Mouse (Mus musculus) CD4-positive, CD25-positive, alpha-beta regulatory T cell, adult 2 months (primary cell): ENCODE measurements at regions not wholly inside any gene's neighbourhood (a gene's known extent, or its start where the extent isn't known, plus 50 kb on each side); places are given as distances from the start of the nearest gene placed in this dataset.

Source experiments
- DNase-seq: peaks from one replicate; pipeline ENCODE4 v3.0.0-alpha.2; 2012; ENCODE audit warnings: low read depth, low spot score

- DNase-seq = no peak
Measured at GRCm38 (mm10) chr9:87453261-87453660, 197.9 kb upstream of the Cep162 start.

DNA sequence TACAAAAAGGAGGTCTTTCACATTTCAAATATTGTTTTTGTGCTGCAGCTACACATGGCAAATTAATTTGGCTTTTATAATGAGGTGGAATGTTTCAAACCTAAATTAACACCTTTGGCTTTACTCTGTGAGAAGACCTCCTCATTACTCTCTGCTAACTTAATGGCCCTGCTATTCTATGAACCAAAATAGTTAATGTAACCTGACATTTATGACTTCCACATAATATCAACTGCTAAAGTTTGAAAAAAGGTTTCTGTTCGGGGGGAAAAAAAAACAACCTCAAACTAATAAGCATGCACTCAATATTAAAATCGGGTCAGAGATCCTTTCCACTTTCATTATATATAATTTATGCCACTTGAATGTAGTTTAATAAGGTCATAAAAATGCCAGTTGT lies 197.2 kb upstream of the Cep162 start:
- DNase-seq = no peak

- DNase-seq = no peak
Measured at GRCm38 (mm10) chr9:87443467-87444235, 188.3 kb upstream of the Cep162 start.

- no peak for DNase-seq
Measured at GRCm38 (mm10) chr9:87432072-87432471, 176.7 kb upstream of the Cep162 start.

GRCm38 (mm10) chr9:87431523-87431922 lies 176.2 kb upstream of the Cep162 start:
- DNase-seq = no peak

- DNase-seq = peak; percentile 2
Measured at GRCm38 (mm10) chr9:87425201-87425600, 169.9 kb upstream of the Cep162 start.

- no peak for DNase-seq
Measured at GRCm38 (mm10) chr9:87421175-87421574, 165.8 kb upstream of the Cep162 start.

DNA sequence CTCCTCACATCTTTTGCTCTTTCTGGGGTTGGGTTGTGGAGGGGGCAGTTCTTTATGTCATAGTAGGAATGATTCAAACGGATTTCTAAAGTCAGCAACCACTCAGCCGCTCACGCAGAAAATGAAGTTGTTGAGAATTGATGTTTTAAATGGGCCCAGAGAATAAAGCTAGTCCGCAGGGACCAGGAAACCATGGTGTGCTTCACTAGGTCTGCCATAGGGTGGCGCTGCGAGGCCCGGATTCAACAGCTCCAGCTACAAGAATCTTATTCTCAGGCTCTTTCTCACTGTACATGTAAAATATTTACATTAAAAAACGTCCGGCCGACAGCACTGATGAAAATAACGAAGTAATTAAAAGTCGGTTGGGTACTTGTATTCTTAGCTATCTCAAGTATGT lies 164.0 kb upstream of the Cep162 start:
- DNase-seq = no peak

DNA sequence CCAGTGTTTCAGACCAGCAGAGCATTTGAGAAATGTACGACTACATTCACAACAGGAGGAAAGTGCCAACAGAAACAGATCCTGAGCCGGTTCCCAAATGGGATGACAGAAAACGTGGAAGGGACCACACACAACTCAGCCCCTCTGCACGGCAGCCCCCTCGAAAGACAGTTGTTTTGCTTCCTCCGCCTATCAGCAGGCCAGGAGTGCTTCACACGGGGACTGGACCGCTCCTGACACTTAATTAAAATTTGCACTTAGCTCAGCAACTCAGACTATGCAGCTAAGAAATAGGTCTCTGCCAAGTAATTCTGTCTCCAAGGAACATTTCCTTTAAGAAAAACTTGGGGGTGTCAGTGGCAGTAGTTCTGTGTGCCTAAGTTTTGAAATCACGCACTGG lies 157.6 kb upstream of the Cep162 start:
- DNase-seq = no peak

DNA sequence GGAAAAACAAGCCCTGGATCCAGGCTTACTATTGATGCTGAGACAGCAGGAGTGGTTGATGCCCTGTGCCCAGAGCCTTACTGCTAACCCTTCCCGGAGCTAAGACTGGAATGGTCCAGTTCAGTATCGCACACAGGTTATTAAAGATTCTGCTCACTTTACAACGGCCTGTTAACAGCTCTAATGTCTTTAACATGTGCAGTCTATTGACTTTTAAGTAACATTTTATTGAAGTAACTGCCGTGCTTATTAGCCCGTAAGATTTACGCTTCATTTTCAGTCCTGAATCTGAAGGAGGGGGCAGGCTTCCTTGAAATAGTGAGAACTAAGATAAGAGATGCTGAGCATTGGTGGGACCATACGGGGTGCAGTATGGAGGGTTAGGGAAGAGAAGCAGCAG lies 155.7 kb upstream of the Cep162 start:
- DNase-seq = no peak

GRCm38 (mm10) chr9:87409736-87410135 lies 154.4 kb upstream of the Cep162 start:
- no peak for DNase-seq

DNA sequence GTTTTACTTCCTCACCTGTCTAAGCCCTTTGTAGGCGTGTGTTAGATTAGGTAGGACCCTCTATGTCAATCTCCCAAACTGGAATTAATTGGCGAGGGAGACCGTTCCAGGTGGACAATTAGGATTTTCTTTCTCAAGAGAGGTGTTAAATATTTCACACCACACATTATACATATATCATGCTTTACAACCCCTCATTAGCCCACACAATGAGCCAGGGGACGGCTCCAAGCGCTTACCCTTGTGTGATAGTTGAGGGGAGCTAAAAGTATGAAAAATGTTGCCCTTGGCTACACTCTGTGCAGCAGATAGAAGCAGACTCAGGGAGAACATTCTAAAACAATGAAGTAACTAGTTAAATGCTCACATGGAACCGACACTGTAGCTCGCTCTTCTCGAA lies 153.5 kb upstream of the Cep162 start:
- DNase-seq = no peak

- DNase-seq = no peak
Measured at GRCm38 (mm10) chr9:87406476-87406875, 151.1 kb upstream of the Cep162 start.

DNA sequence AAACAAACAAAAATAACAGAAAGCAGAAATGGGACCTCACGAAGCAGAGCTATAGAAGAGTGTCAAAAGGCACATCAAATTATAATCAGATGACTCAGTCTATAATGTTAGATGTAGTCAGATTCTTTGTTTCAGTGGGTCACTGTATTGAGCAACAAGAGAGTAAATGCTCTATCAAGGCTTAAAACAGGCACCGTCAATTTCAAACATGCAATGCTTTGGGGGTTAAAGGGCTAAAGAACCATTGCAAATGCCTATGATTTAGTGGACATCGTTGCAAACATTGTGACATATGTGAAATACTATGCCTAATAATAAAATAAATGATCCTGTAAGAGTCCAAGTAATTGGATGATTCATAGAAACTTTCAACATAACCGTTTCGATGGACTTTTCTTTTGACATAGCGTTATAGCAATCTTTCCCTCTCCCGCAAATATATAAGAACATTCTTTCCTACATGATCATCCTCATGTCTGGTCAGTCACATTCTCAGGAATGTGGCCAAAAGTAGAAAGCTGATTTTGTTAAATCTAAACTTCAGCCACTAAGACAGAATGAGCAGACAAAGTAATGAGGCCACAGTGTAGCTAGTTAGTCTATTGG lies 149.9 kb upstream of the Cep162 start:
- no peak for DNase-seq

DNA sequence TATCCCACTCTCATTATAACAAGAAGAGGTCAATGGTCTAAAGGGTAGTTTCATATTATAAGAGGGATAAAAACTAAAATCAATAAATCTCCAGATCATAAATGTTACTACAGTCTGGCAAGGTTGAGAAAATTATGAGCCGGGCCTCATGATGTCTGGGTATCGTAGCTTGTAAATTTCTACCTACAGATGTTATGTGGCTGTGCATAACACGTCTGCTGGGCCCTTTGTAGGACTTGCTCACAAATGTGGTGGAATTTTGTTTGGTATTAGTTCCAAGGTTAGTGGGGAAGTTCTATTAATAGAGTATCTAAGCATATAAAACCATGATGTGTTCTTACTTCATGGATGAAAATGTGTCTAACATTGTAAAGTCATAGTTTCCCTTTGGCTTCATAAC lies 146.7 kb upstream of the Cep162 start:
- no peak for DNase-seq

DNA sequence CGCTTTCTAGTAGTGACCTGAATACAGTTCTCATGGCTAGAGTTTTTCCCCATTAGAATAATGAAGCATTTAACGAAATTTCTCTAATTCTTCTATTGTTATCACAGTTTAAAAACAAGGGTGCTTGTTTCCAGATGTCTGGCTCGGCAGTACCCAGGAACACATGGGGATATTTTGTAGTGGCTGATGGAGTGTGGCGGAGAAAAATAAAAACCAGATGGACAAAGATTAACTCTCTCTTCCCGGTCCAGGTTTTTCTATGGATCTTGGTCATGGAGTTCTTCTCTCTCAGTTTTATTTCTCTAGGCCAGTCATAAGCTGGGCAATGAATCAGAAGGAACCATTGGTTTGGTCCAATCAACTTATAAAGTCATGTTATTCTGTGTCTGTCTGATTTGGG lies 132.2 kb upstream of the Cep162 start:
- no peak for DNase-seq

DNA sequence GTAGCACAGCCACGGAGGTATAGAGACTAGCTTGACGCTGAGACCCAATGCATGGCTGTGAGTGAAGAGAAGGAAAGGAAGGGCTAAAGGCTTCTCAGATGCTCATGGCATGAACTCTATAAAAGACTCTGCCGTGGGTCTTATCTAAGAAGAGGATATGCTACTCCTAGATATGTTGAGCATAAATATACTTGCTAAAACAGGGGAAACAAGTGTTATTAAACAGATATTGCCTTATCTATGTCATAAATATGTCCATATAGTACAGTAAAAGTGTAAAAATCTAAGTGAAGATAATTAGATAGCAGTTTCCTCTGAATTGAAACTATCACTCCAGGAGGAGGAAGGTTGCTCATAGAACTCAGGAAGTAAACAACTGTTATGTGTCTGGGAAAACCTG lies 128.2 kb upstream of the Cep162 start:
- DNase-seq = no peak

- DNase-seq = no peak
Measured at GRCm38 (mm10) chr9:87377921-87378320, 122.6 kb upstream of the Cep162 start.

DNA sequence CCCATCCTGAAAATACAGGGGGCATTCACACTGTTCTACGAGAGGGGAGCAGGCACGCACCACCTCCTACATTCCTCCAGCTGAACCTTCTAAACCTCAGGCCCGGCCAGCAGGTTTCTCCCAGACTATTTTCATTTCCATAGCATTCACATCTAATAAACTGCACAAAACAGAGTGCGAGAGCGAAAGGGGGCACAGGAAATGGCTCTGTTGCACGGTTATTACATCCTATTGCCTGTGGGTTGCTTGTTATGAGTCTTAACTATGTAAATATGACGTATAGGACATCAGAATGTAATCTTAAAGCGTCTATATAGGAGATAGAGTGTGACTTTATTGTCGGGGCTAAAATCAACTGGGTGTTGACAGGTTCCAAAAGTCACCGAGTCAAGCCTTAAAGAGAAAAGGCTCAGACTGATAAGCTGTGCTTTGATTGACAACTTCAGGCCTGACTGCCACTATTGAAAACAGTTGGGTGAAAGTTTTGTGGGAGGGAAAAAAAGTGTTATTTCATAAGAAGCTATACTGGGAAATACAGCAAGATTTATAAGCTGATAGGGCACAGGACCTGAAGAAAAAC lies 121.5 kb upstream of the Cep162 start:
- DNase-seq = no peak

DNA sequence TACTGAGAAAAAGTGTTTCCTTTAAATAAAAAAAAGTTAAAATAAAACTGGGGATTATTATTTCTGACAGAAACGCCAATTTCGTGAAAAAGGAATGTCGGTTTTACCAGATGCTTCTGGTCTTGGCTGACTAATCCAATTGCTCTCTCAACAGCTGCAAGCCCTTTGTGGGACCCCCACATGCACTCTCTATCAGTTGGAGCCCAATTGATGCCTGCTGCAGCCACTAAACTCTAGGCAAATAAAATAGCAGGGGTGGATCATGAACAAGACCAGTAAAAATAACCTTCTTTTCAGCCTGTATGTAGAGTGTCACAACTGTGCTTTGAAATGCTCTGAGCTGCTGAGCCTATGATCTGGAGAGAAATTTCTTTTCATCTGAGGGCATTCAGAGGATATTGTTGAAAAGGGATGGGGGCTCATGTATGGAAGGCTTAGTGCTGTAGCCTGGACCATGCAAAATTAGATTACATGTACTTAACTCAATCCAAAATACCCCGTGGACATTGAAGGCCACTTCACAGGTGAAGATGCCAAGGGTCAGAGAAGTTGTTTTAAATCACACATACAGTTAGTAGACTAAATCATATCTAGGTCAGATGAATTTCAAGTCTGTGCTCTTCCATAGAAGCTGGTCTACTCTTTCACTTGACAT lies 117.0 kb upstream of the Cep162 start:
- no peak for DNase-seq

- DNase-seq = no peak
Measured at GRCm38 (mm10) chr9:87369059-87369458, 113.7 kb upstream of the Cep162 start.

GRCm38 (mm10) chr9:87347008-87347407 lies 91.7 kb upstream of the Cep162 start:
- DNase-seq = no peak
